Mouse (Mus musculus) liver, adult 2 months (tissue): ENCODE data around the gene Sh3rf3. TPM values are rescaled to one million over a fixed set of nuclear protein-coding genes. Genes with fewer than 3 reads are reported as not detected.
A peak's percentile ranks its signal among the peaks of the same experiment; 100 is the strongest.

Experiments
- DNase-seq: peaks from one replicate; pipeline ENCODE4 v3.0.0-alpha.2; 2011; ENCODE audit warnings: low read depth, low spot score; ENCODE audit errors: extremely low read depth
- H3K27ac ChIP-seq: fragments of 200-500 bp; replicated peaks from 2 replicates; pipeline ENCODE4 v1.5.1; 2012; ENCODE audit warnings: low read depth, mild to moderate bottlenecking, control low read depth, inconsistent platforms, low read length; ENCODE audit not compliant: insufficient read depth
- H3K27me3 ChIP-seq: fragments of 200-500 bp; 2 replicates; pipeline ENCODE4 v1.6.1; 2012; ENCODE audit warnings: mild to moderate bottlenecking, moderate library complexity, low read length, inconsistent platforms; ENCODE audit not compliant: control insufficient read depth, insufficient read depth
- H3K36me3 ChIP-seq: fragments of 200-500 bp; 2 replicates; pipeline ENCODE4 v1.6.1; 2012; ENCODE audit warnings: low read length, inconsistent platforms; ENCODE audit not compliant: control insufficient read depth, insufficient read depth
- H3K4me1 ChIP-seq: fragments of 200-500 bp; 2 replicates; pipeline ENCODE4 v1.6.1; 2011; ENCODE audit warnings: low read length; ENCODE audit not compliant: control insufficient read depth, insufficient read depth
- H3K4me3 ChIP-seq: fragments of 200-500 bp; 2 replicates; pipeline ENCODE4 v1.5.1; 2011; ENCODE audit warnings: low read depth, mild to moderate bottlenecking, control low read depth, low read length, moderate library complexity; ENCODE audit not compliant: insufficient read depth
- H3K79me2 ChIP-seq: fragments of 200-500 bp; 2 replicates; pipeline ENCODE4 v1.6.1; 2012; ENCODE audit warnings: inconsistent platforms, mild to moderate bottlenecking, low read length, moderate library complexity; ENCODE audit not compliant: control insufficient read depth, insufficient read depth
- H3K9ac ChIP-seq: fragments of 200-500 bp; 2 replicates; pipeline ENCODE4 v1.6.1; 2012; ENCODE audit warnings: low read depth, mild to moderate bottlenecking, control low read depth, inconsistent platforms, low read length
- CTCF ChIP-seq: fragments of 200-500 bp; IDR thresholded peaks from 2 replicates; pipeline ENCODE4 v1.5.1; 2011; ENCODE audit warnings: low read depth, low read length, control low read depth
- POLR2A ChIP-seq: fragments of 200-500 bp; IDR thresholded peaks from 2 replicates; pipeline ENCODE4 v1.6.1; 2011; ENCODE audit warnings: low read length, control low read depth; ENCODE audit not compliant: insufficient read depth; ENCODE audit errors: extremely low read depth
- WGBS: fragments of 180-500 bp; shearing (Covaris S2); methylation state at CpG from one replicate; pipeline ENCODE4 v1.1.7; 2018; 5-methylcytosine and 5-hydroxymethylcytosine counted together
- polyA plus RNA-seq: library from polyadenylated mRNA; depleted of rRNA; stranded (reverse); fragments of >200 nt; gene quantifications from 2 replicates; pipeline ENCODE4 v1.2.3, GENCODE M21; 2012; rRNA removed
- total RNA-seq: library from RNA; depleted of rRNA; stranded (reverse); fragments of >200 nt; gene quantifications from 2 replicates; pipeline ENCODE4 v1.2.3, GENCODE M21; 2014; rRNA removed

Sh3rf3 gene
- total RNA-seq (0.20 TPM in 1 of 2 replicates, not detected in the other), polyA plus RNA-seq (not detected in 2 replicates)

DNA sequence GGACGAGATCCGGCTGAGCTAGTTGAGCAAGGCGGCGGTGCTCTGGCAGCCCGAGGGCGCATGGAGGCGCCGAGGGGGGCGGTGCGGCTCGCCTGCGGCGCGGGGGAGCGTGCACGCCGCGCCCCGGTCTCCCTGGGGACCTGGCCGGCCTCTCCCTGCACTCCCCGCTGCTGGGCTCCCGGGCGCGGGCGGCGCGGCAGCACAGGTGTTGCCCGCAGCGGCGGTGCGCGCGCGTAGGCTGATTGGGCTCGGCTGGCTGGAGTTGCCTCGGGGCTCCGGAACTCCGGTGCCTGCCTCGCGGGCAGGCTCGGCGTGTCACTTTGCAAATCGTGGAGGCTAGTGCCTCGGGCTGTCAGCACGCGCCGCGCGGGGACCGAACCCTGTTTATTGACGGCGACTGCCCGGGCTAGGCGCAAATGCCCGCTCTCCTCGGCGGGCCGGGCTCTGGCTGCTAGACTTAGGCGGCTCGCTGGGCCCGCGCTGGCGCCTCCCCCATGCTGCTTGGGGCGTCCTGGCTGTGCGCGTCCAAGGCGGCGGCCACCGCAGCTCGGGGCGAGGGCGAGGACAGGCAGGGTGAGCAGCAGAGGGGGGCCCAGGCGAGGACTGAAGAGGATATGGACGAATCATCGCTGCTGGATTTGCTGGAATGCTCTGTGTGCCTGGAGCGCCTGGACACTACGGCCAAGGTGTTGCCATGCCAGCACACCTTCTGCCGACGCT is at the start of gene Sh3rf3:
Gene Sh3rf3, plus strand, starts transcription at position 279 of the 720 bp plus-strand sequence.
- under 1% methylated on average over 75 of the region's 79 CpGs for WGBS
- Histone ChIP-seq H3K4me1 (0 out of 2 replicates have a peak, but pooled peaks cover 2% of the 10 kb centered on the region), H3K27me3 (peaks cover 17% of the 10 kb centered on the region), H3K36me3 (no peaks in the 10 kb centered on the region), H3K27ac (no peak within 1 kb of the TSS), H3K79me2 (no peaks in the 10 kb centered on the region), H3K9ac (no peak within 1 kb of the TSS), H3K4me3 (peak within 1 kb of the TSS; percentile 39; the same call in 1 of the 2 replicates)
- TF ChIP-seq POLR2A (no peak), CTCF (no peak)
- no peak for DNase-seq

DNA sequence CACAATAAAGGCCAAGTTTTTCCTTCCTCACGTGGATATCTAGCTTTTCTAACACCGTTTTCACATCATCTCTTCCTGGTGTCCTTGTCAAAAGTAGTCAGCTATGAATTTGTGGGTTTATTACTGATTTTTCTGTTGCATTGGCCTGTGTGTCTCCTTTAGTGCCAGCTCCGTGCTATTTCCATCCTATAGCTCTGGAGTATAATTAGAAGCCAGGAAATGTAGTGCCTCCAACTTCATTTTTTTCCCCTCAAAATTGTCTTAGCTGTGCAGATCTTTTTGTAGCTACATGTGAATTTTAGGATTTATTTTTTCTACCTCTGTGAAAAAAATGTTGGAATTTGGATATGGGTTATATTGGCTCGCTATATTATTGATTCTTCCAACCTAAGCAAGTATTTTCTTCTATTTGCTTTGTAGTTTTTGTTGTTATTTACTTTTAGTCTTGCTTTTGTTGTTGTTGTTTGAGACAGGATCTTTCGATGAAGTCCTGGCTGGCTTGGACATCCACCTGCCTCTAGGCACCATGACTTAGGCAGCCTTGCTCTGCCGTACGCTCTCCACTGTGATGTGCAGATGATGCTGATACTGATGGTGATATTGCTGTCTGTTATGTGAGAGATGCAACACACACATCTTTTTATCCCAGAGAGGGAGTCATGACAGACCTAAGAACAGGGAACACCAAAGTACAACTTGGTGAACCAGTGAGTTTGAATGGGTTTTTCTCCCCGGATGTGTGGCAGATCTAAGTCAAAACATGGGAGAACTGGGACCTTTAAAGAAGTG is 24.5 kb upstream of the Sh3rf3 start:
- no peaks in the 10 kb centered on the region for H3K4me1 ChIP-seq
- no peaks in the 10 kb centered on the region for H3K79me2 ChIP-seq
- no peak for TF ChIP-seq CTCF
- TF ChIP-seq POLR2A, result no peak
- WGBS, result 83% methylated on average over 8 of the region's 8 CpGs
- H3K27ac ChIP-seq, result no peak overlapping the region
- no peaks in the 10 kb centered on the region for H3K27me3 ChIP-seq
- no peak overlapping the region for H3K9ac ChIP-seq
- no peaks in the 10 kb centered on the region for H3K36me3 ChIP-seq
- no peak overlapping the region for H3K4me3 ChIP-seq
- DNase-seq, result no peak

DNA sequence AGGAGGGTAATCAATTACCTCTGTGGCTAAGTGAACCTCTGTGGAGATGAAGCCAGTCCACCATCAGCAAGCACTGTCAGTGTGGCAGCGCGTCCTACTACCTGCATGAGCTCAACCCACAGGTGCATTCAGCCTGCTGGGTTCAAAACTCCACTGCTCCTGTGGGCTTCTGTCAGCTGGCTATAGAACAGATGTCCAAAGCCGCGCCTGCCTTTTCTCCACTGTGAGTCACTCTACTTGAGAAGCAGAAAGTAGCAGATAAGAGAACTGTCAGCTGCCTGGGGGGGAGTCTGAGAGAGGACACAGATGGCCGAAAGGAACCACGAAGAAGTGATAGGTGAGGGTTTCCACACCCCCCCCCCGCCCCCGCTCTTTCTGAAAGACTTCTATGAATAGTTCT is 15.6 kb upstream of the Sh3rf3 start:
- H3K36me3 ChIP-seq, result no peaks in the 10 kb centered on the region
- TF ChIP-seq POLR2A, result no peak
- no peak for TF ChIP-seq CTCF
- H3K79me2 ChIP-seq, result no peaks in the 10 kb centered on the region
- H3K4me1 ChIP-seq, result no peaks in the 10 kb centered on the region
- no peak overlapping the region for H3K27ac ChIP-seq
- no peaks in the 10 kb centered on the region for H3K27me3 ChIP-seq
- WGBS, result 78% methylated on average over 8 of the region's 8 CpGs
- H3K4me3 ChIP-seq, result no peak overlapping the region
- H3K9ac ChIP-seq, result no peak overlapping the region
- no peak for DNase-seq

DNA sequence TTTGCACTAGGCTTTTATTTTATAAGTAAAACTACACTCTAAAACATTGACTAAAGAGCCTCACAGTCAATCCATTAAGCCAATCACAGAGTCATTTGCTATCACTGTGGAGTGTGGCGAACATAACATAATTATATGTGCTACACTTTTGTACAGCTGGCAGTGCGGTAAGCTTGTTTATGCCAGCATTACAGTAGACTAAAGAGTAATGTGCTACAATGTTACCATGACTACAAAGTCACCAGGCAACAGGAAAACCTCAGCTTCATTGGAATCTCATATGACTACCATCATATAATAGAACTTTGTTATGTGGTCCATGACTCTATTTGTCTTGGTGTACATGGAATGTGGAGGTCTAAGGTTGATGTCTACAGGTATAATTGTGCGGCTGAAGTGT is 15.0 kb upstream of the Sh3rf3 start:
- no peak overlapping the region for H3K27ac ChIP-seq
- H3K27me3 ChIP-seq, result no peaks in the 10 kb centered on the region
- 83% methylated on average over 3 of the region's 3 CpGs for WGBS
- no peak overlapping the region for H3K4me3 ChIP-seq
- H3K4me1 ChIP-seq, result no peaks in the 10 kb centered on the region
- no peak for DNase-seq
- no peak overlapping the region for H3K9ac ChIP-seq
- TF ChIP-seq CTCF, result no peak
- TF ChIP-seq POLR2A, result no peak
- no peaks in the 10 kb centered on the region for H3K36me3 ChIP-seq
- no peaks in the 10 kb centered on the region for H3K79me2 ChIP-seq

DNA sequence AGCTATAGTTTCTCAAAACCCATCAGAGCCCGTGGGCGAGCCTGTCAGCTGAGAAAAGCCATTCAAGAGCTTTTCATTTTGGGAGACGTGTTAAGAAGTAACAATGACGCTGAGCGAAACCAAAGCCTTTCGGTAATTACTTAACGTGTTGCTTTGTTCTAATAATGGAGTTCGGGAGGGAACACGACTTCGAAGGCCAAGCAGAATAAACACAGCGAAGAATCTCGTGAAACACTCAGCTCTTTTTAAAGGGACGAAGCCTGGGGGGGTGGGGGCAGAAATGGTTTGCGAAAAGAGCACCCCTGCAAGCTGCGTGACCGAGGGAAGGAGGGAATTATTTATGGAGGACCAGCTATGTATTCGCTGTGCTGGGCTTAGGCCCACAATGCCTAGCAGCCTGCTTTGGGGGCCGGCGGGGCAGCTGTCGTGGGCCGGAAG is 12.1 kb upstream of the Sh3rf3 start:
- H3K4me3 ChIP-seq, result no peak overlapping the region
- TF ChIP-seq CTCF (no peak), POLR2A (no peak)

DNA sequence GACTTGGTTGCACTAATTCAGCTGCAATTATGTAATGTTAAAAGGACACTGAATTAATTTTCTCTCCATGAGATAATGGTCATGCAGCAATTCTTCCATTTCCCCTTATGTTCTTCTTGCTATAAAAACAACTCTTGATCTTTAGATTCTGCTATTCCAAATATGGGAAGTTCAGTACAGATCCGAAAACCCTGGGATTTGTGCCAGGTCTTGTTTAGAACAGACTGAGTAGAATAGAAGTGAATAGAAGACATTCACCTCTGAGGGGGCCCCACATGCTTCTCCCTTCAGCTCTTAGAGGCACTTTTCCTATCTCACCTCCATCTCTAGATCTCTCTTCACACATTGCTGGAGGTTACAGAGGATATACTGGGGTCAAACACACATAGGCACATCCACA is 10.8 kb upstream of the Sh3rf3 start:
- no peak for DNase-seq
- WGBS, result 83% methylated on average over 1 of the region's 1 CpGs
- Histone ChIP-seq H3K9ac (no peak overlapping the region), H3K4me1 (no peaks in the 10 kb centered on the region), H3K79me2 (no peaks in the 10 kb centered on the region), H3K27me3 (no peaks in the 10 kb centered on the region), H3K4me3 (no peak overlapping the region), H3K27ac (no peak overlapping the region), H3K36me3 (no peaks in the 10 kb centered on the region)
- TF ChIP-seq POLR2A (no peak), CTCF (no peak)

More for the DNA sequence above, 12.1 kb upstream of the Sh3rf3 start:
- Histone ChIP-seq H3K27ac (no peak overlapping the region), H3K9ac (no peak overlapping the region), H3K4me1 (no peaks in the 10 kb centered on the region), H3K79me2 (no peaks in the 10 kb centered on the region), H3K36me3 (no peaks in the 10 kb centered on the region), H3K27me3 (no peaks in the 10 kb centered on the region)
- no peak for DNase-seq
- 73% methylated on average over 21 of the region's 21 CpGs for WGBS
